Mouse (Mus musculus): ENCODE measurements around the gene Clgn.

Gene Clgn

GRCm38 (mm10) chr8:83423032-83423825 is 33.6 kb downstream of the Clgn start:
- CTCF ChIA-PET, result no interaction called here

- CTCF ChIA-PET, result no interaction called here
Measured at GRCm38 (mm10) chr8:83425202-83425601, 35.5 kb downstream of the Clgn start.

GRCm38 (mm10) chr8:83426104-83426759 is 36.6 kb downstream of the Clgn start:
- CTCF ChIA-PET, result no interaction called here

- CTCF ChIA-PET, result no interaction called here
Measured at GRCm38 (mm10) chr8:83426949-83427348, 37.3 kb downstream of the Clgn start.

DNA sequence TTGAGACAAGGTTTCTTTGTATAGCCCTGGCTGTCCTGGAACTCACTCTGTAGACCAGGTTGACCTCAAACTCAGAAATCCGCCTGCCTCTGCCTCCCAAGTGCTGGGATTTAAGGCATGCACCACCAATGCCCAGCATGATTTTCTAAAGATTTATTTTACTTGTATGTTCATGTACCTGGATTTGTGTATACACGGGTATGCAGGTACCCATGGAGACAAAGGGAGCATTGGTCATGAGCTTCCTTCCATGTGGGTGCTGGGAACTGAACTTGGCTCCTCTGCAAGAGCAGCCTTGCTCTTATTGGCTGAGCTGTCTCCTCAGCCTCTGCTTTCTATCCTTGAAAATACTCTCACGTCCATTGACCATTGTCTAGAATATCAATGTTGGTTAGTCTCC is 39.0 kb downstream of the Clgn start:
- CTCF ChIA-PET, result interaction anchor here (0.6 kb wide), 1 partner anchor 48 kb away, joined by 9 read pairs; no protein-coding TSS in a partner anchor

- CTCF ChIA-PET, result interaction anchor here (0.6 kb wide), 1 partner anchor 48 kb away, joined by 9 read pairs; no protein-coding TSS in a partner anchor
Measured at GRCm38 (mm10) chr8:83429071-83429524, 39.4 kb downstream of the Clgn start.

DNA sequence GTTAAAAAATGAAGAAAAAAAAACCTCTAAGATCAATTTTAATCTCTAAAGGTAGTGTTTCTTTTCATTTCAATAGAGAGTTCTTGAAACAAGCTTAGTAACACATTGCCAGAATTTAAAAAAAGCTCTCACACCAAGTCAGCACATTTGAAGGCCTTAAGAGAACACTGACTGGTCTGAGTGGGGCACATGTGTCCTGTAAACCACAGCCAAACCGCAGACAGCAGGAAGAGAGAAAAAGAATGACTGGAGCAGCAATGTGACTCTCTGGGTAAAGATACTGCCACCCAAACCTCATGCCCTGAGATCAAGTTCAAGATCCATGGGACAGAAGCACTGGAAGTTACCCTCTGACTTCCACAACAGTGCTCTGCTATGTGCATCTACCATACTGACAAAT is 47.4 kb downstream of the Clgn start:
- CTCF ChIA-PET, result no interaction called here

GRCm38 (mm10) chr8:83441656-83442242 is 52.1 kb downstream of the Clgn start:
- CTCF ChIA-PET, result no interaction called here

DNA sequence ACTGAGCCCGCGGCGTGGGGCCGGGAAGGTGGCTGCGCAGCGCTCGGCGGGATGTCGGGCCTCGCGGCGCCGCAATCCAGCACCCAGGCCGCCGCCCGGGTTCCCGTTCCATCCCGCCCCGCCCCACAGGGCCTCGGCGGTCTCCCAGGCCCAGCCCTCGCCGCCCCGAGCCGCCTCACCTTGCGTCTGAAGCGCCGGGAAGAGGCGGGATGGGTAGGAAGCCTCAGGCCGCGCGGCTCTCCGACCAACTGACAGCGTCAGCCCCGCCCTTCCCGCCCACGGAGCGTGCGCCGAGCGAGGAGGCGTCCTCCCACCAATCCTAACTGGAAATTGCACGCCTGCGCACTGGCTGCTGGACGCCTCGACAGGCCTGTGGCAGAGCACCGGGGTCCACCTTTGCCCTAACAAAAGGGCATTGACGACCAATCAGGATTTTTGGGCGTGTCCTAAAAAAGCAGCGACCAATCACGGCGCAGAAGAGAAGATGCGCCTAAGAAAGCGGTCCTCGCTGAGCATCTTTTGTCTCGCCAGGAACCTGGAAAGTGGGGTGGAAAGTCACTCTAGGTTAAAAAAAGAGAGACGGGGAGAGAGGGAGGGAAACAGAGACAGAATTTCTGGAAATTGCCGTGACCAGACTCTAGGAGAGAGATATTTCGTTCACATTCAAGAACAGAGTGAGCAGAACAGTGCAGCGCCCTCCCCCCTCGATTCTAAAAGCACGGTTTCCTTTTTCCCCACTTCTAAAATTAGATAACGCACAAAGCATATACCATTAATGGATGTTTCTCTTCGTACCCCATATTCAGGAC is 52.8 kb downstream of the Clgn start:
- CTCF ChIA-PET, result no interaction called here

DNA sequence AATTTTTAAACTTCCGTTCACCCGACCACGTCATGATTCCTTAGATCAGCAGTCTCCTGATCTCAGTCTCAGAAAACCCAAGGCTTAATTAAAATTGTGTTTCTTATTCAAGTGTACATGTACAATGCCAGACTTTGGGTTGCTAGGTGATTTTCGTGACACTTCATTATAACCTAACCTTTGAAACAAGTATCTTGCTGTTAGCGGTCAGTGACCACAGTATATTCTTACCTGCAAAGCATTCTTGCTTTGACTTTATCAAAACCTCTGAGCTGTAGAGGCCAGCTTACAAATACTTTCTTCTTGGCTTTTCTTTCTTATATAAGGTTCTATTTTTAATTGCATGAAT is 53.4 kb downstream of the Clgn start:
- CTCF ChIA-PET, result no interaction called here

GRCm38 (mm10) chr8:83449960-83450359 is 60.3 kb downstream of the Clgn start:
- CTCF ChIA-PET, result interaction anchor here (0.5 to 1.5 kb wide), 4 partner anchors 11 to 524 kb away, joined by 3 to 22 read pairs (median 3); no protein-coding TSS in a partner anchor

DNA sequence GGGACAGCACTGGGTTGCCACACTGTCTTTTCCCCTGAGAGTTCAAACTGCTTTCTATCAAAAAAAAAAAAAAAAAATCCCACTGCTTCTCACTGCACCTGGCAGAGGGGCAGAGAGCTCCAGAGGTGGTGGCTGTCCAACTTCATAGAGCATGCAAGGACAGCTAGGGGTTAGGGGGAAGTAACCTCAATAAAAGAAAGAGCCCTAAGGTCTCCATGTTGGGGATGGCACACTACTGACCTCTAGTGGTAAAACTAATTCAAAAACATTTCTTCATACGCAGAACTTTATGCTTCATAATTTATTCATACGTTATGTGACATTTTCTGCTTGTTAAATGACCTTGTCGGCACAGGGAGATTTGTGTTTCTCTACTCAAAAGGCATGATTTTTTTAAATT is 61.4 kb downstream of the Clgn start:
- CTCF ChIA-PET, result interaction anchor here (0.6 to 1.5 kb wide), 5 partner anchors 12 to 182 kb away, joined by 3 to 4 read pairs (median 3); no protein-coding TSS in a partner anchor

GRCm38 (mm10) chr8:83457121-83457520 is 67.5 kb downstream of the Clgn start:
- CTCF ChIA-PET, result interaction anchor here (0.6 kb wide), 1 partner anchor 190 kb away, joined by 3 read pairs; no protein-coding TSS in a partner anchor

DNA sequence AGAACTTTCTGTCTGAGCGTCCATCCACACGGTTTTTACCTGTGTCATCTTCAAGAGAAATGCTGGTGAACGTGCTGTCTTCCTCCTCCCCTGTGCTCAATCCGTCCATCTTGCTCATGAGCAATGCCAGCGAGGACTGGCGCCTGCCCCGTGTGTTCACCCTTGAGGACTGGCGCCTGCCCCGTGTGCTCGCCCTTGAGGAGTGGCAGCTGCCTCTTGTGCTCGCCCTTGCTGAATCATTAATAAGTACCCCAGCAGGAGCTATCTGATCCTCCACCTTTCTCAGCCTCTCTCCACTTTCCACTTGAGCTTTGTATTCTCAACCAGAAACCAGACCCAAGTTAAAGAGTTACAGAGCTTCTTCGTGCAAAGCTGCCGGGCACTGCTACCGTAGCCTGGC is 68.6 kb downstream of the Clgn start, which contains the start of gene Scoc:
Scoc (minus strand) TSS at position 170 of the 400 bp plus-strand sequence.
- CTCF ChIA-PET, result no interaction called here

DNA sequence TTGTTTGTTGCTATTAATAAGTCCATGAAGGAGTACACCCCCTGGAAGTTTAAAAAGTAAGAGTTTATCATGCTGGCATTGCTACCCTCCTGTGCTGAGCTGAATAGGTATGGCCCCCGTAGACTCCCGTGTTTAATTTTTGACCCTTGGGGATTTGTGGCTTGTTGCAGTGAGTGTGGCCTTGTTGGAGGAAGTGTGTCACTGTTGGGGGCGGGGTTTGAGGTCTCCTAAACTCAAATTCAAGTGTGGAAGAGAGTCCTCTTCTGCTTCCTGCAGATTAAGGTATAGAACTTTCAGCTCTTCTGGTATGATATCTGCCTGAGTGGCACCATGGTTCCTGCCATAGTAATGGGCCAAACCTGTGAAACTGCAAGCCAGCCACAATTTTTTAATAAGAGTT is 69.9 kb downstream of the Clgn start:
- CTCF ChIA-PET, result no interaction called here
